Mouse (Mus musculus) erythroid progenitor cell, adult 5-6 weeks (primary cell): ENCODE measurements around the gene Cd8a. TPM values are rescaled to one million over a fixed set of nuclear protein-coding genes. Genes with fewer than 3 reads are reported as not detected.

ENCODE experiments used
- total RNA-seq, 2 experiments: library from RNA; stranded (forward) in 1 of 2; stranded (reverse) in 1 of 2; fragments of 150-400 nt in 1 of 2; fragments of 186-747, 209-891 nt in 1 of 2; gene quantifications; 2 replicates each; pipeline versions ENCODE4 v1.2.3 to v1.2.4; 2015 to 2017; ENCODE audit warnings: low replicate concordance in 2 of 2

Gene Cd8a
- total RNA-seq, 2 experiments from 2014 or later: not detected

Other genes with a start within 250 kb of the Cd8a start
- gene Thnsl2, start 229.0 kb upstream of the Cd8a start, total RNA-seq (2015; ENCODE audit: low replicate concordance): not detected in 2 replicates
- gene Thnsl2, start 229.0 kb upstream of the Cd8a start, total RNA-seq (2017; ENCODE audit: low replicate concordance): not detected in 2 replicates
- not detected in 2 replicates for gene Fabp1, start 173.6 kb upstream of the Cd8a start, total RNA-seq (2015; ENCODE audit: low replicate concordance)
- not detected in 2 replicates for gene Fabp1, start 173.6 kb upstream of the Cd8a start, total RNA-seq (2017; ENCODE audit: low replicate concordance)
- gene Krcc1, start 101.8 kb upstream of the Cd8a start, total RNA-seq (2015; ENCODE audit: low replicate concordance): 21.8 and 56.9 TPM in 2 replicates
- gene Krcc1, start 101.8 kb upstream of the Cd8a start, total RNA-seq (2017; ENCODE audit: low replicate concordance): 42.4 and 49.0 TPM in 2 replicates
- not detected in 2 replicates for gene Smyd1, start 51.2 kb upstream of the Cd8a start, total RNA-seq (2015; ENCODE audit: low replicate concordance)
- gene Smyd1, start 51.2 kb upstream of the Cd8a start, total RNA-seq (2017; ENCODE audit: low replicate concordance): not detected in 2 replicates
- 0.84 and 1.4 TPM in 2 replicates for gene Cd8b1, start 50.6 kb upstream of the Cd8a start, total RNA-seq (2015; ENCODE audit: low replicate concordance)
- 0.51 TPM in 1 of 2 replicates, not detected in the other for gene Cd8b1, start 50.6 kb upstream of the Cd8a start, total RNA-seq (2017; ENCODE audit: low replicate concordance)
- 58.3 and 66.3 TPM in 2 replicates for gene Rmnd5a, start 67.2 kb downstream of the Cd8a start, total RNA-seq (2015; ENCODE audit: low replicate concordance)
- gene Rmnd5a, start 67.2 kb downstream of the Cd8a start, total RNA-seq (2017; ENCODE audit: low replicate concordance): 75.7 and 82.6 TPM in 2 replicates
- 2.2 and 10.5 TPM in 2 replicates for gene Rnf103, start 120.5 kb downstream of the Cd8a start, total RNA-seq (2015; ENCODE audit: low replicate concordance)
- gene Rnf103, start 120.5 kb downstream of the Cd8a start, total RNA-seq (2017; ENCODE audit: low replicate concordance): 7.2 and 9.2 TPM in 2 replicates
- gene Chmp3, start 170.4 kb downstream of the Cd8a start, total RNA-seq (2015; ENCODE audit: low replicate concordance): 57.4 and 62.0 TPM in 2 replicates
- gene Chmp3, start 170.4 kb downstream of the Cd8a start, total RNA-seq (2017; ENCODE audit: low replicate concordance): 133 and 187 TPM in 2 replicates